ENCODE assay signal across 10 mouse cellular contexts in the genomic region with DNA sequence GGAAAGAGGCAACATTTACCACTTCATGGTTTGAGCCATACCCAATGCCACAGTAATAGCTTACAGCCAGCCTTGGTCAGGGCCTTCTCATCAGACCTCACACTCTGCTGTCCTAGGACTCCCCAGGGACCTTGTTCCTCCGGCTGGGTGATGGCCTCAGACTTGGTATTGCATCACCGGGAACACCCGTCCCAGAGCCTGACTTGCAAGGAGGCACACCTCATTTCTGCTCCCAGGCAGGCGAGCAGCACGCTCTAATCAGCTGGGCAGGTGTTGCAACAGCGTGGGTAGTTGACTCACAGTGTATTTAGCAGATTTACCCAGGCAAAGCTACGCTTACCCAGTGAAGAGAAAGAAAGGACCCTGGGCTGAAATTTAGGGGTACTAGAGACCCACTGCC. TPM values are rescaled to one million over a fixed set of nuclear protein-coding genes. Genes with fewer than 3 reads are reported as not detected.
DNase-seq lines count a peak whose midpoint lies in the region; ATAC-seq and TF ChIP-seq lines count a peak whose summit lies in the region.
"Had no signal": no experiment of that assay in that cellular context is flagged by ENCODE, and none has a peak within 500 bp of the region (broad histone marks: within the 10 kb centered on the region; RNA-seq: fewer than 3 reads in every experiment).

No protein-coding gene starts in this region.

- no peaks in the 10 kb centered on the region; the same call in 1 of the 2 replicates for H3K36me3 ChIP-seq in liver, embryonic 14.5 days (replicated peaks; ENCODE audit: control insufficient read depth, insufficient read depth, low read depth)
- H3K36me3 ChIP-seq in stomach, embryonic 16.5 days (ENCODE audit: control insufficient read depth, insufficient read depth, low read length): no peaks in the 10 kb centered on the region

- WGBS in liver, embryonic 14.5 days (ENCODE audit: insufficient replicate concordance): 48% methylated on average over 7 of the region's 7 CpGs
- 52% methylated on average over 7 of the region's 7 CpGs for WGBS in stomach, embryonic 16.5 days

- no peaks in the 10 kb centered on the region for H3K9me3 ChIP-seq in liver, embryonic 14.5 days (ENCODE audit: control insufficient read depth, low read length)
- no peaks in the 10 kb centered on the region for H3K9me3 ChIP-seq in stomach, embryonic 16.5 days (replicated peaks; ENCODE audit: control insufficient read depth, low read length)

- H3K27me3 ChIP-seq in liver, embryonic 14.5 days (ENCODE audit: control insufficient read depth, insufficient read depth, low read length): no peaks in the 10 kb centered on the region
- H3K27me3 ChIP-seq in stomach, embryonic 16.5 days (ENCODE audit: control insufficient read depth, insufficient read depth, low read length): no peaks in the 10 kb centered on the region

- H3K4me2 ChIP-seq in liver, embryonic 14.5 days (ENCODE audit: low read depth): peak overlapping the region; percentile 39
- H3K4me2 ChIP-seq in stomach, embryonic 16.5 days (ENCODE audit: low read depth, low read length): no peak overlapping the region

- H3K27ac ChIP-seq in liver, embryonic 14.5 days: peak overlapping the region; percentile 57
- peak overlapping the region; percentile 46; the same call in 1 of the 2 replicates for H3K27ac ChIP-seq in stomach, embryonic 16.5 days (ENCODE audit: low read length)
- H3K27ac ChIP-seq: macrophage had no signal

- peak; percentile 60 to 70 for DNase-seq in heart, adult 18-20 months
- DNase-seq in heart, adult 8-10 months (ENCODE audit: low spot score): no peak
- peak; percentile 32 for DNase-seq in adrenal gland, postnatal 25 days
- DNase-seq in liver, embryonic 14.5 days (ENCODE audit: low read depth in 3 of 3, low spot score in 3 of 3): no peak
- DNase-seq in kidney, postnatal 4 days: no peak
- no peak for DNase-seq in retina, embryonic 14.5 days (ENCODE audit: low spot score)
- DNase-seq in ovary, postnatal 14 days (ENCODE audit: low spot score): no peak
- DNase-seq: kidney, postnatal 36 days had no signal

- peaks cover 46 to 50% of the 10 kb centered on the region in 2 experiments for H3K4me1 ChIP-seq in liver, embryonic 14.5 days (replicated peaks; ENCODE audit: control insufficient read depth in 2 of 2, insufficient read depth in 2 of 2, low read length in 1 of 2)
- peaks cover 12% of the 10 kb centered on the region; the same call in 1 of the 2 replicates for H3K4me1 ChIP-seq in stomach, embryonic 16.5 days (ENCODE audit: control insufficient read depth, insufficient read depth, low read length)

- peak overlapping the region; percentile 48 for H3K9ac ChIP-seq in liver, embryonic 14.5 days (replicated peaks)
- H3K9ac ChIP-seq in stomach, embryonic 16.5 days (ENCODE audit: low read length): no peak overlapping the region

- no peak overlapping the region for H3K4me3 ChIP-seq in liver, embryonic 14.5 days (ENCODE audit: insufficient read depth in 1 of 2, low read depth in 2 of 2, low read length in 2 of 2)
- no peak overlapping the region for H3K4me3 ChIP-seq in stomach, embryonic 16.5 days (replicated peaks; ENCODE audit: low read length)

- peak; percentile 71 for ATAC-seq in liver, embryonic 14.5 days (ENCODE audit: insufficient read depth)
- peak; percentile 90 for ATAC-seq in stomach, embryonic 16.5 days (ENCODE audit: insufficient read depth, low FRiP score)

- TF ChIP-seq CTCF in liver, embryonic 14.5 days (IDR thresholded peaks at IDR 0.05; ENCODE audit: low read depth): no peak

- no peak for TF ChIP-seq EP300 in liver, embryonic 14.5 days (IDR thresholded peaks at IDR 0.05; ENCODE audit: low read depth)

RNA-seq across cellular contexts. Expression of gene Ank, which starts 11.2 kb away (rescaled TPM):
- 100 to 1,000 TPM; 200 to 202 TPM for total RNA-seq in heart, adult 18-20 months (2021)
- total RNA-seq in heart, adult 8-10 months (2022): 100 to 1,000 TPM; 216 to 229 (median 226) TPM
- total RNA-seq in adrenal gland, postnatal 25 days (2021): 43.3 and 44.0 TPM in 2 replicates
- 22.1 and 24.6 TPM in 2 replicates for polyA plus RNA-seq in liver, embryonic 14.5 days (2012; rRNA removed)
- 13.6 and 14.1 TPM in 2 replicates for polyA plus RNA-seq in liver, embryonic 14.5 days (2014; fragmentation: Nextera tagmentation; extraction: Ambion mirVana)
- 7.4 and 8.2 TPM in 2 replicates for polyA plus RNA-seq in stomach, embryonic 16.5 days (2015; fragmentation: Nextera tagmentation; extraction: Ambion mirVana)

Comparison
In these comparisons a context has a peak if more than half of its experiments do, and no peak if none do; other contexts are left out.
1. DNase-seq: peak in heart, adult 18-20 months (2 of 2) and adrenal gland, postnatal 25 days (single experiment); none in heart, adult 8-10 months (single experiment), liver, embryonic 14.5 days (0 of 3), kidney, postnatal 4 days (0 of 2), retina, embryonic 14.5 days (single experiment) and ovary, postnatal 14 days (single experiment).